In genomic region chr1:88218051-88218450, GRCm38 (mm10) we compare ENCODE assay signal across 12 mouse cellular contexts. TPM values are rescaled to one million over a fixed set of nuclear protein-coding genes. Genes with fewer than 3 reads are reported as not detected.
A peak's percentile ranks its signal among the peaks of the same experiment; 100 is the strongest.
DNase-seq lines count a peak whose midpoint lies in the region; ATAC-seq and TF ChIP-seq lines count a peak whose summit lies in the region.
"Had no signal": no experiment of that assay in that cellular context is flagged by ENCODE, and none has a peak within 500 bp of the region (broad histone marks: within the 10 kb centered on the region; RNA-seq: fewer than 3 reads in every experiment).

No protein-coding gene starts in this region.

- H3K4me3 ChIP-seq in heart, embryonic 12.5 days: no peak overlapping the region
- no peak overlapping the region for H3K4me3 ChIP-seq in midbrain, embryonic 11.5 days (ENCODE audit: low read depth, low read length)
- H3K4me3 ChIP-seq in midbrain, embryonic 13.5 days (replicated peaks): no peak overlapping the region
- no peak overlapping the region for H3K4me3 ChIP-seq in limb, embryonic 14.5 days (replicated peaks; ENCODE audit: low read length)
- H3K4me3 ChIP-seq in hindbrain, embryonic 13.5 days: no peak overlapping the region
- H3K4me3 ChIP-seq: forebrain, embryonic 12.5 days had no signal

- H3K9me3 ChIP-seq in heart, embryonic 12.5 days (replicated peaks): peaks cover 41% of the 10 kb centered on the region
- H3K9me3 ChIP-seq in midbrain, embryonic 11.5 days (ENCODE audit: control insufficient read depth, low read length): peaks cover 46% of the 10 kb centered on the region
- peaks cover 47% of the 10 kb centered on the region for H3K9me3 ChIP-seq in midbrain, embryonic 13.5 days
- H3K9me3 ChIP-seq in limb, embryonic 14.5 days (ENCODE audit: control insufficient read depth, low read length): peaks cover 47% of the 10 kb centered on the region
- peaks cover 47% of the 10 kb centered on the region for H3K9me3 ChIP-seq in hindbrain, embryonic 13.5 days

- DNase-seq in heart, adult 9 months (ENCODE audit: low spot score in 2 of 2): peak; percentile 6 to 15
- DNase-seq in midbrain, embryonic 11.5 days (ENCODE audit: low spot score, missing footprints): peak; percentile 72
- peak; percentile 18 for DNase-seq in NIH3T3 (ENCODE audit: low read depth)
- peak; percentile 11 for DNase-seq in limb, embryonic 14.5 days (ENCODE audit: low spot score)
- DNase-seq in right cerebral cortex, postnatal 36 days (ENCODE audit: low spot score in 2 of 2): no peak
- DNase-seq: cerebellum, adult 11-12 months had no signal

- H3K4me1 ChIP-seq in heart, embryonic 12.5 days (replicated peaks): no peaks in the 10 kb centered on the region
- no peaks in the 10 kb centered on the region for H3K4me1 ChIP-seq in midbrain, embryonic 11.5 days (ENCODE audit: control insufficient read depth, insufficient read depth, low read length)
- H3K4me1 ChIP-seq in midbrain, embryonic 13.5 days (replicated peaks): no peaks in the 10 kb centered on the region
- H3K4me1 ChIP-seq in limb, embryonic 14.5 days (ENCODE audit: control insufficient read depth, insufficient read depth, low read length): no peaks in the 10 kb centered on the region
- no peaks in the 10 kb centered on the region for H3K4me1 ChIP-seq in hindbrain, embryonic 13.5 days (replicated peaks)
- H3K4me1 ChIP-seq: forebrain, embryonic 12.5 days had no signal

- no peak overlapping the region for H3K27ac ChIP-seq in heart, embryonic 12.5 days (ENCODE audit: poor library complexity, severe bottlenecking)
- no peak overlapping the region for H3K27ac ChIP-seq in midbrain, embryonic 11.5 days (ENCODE audit: low read depth, low read length)
- no peak overlapping the region for H3K27ac ChIP-seq in midbrain, embryonic 13.5 days
- no peak overlapping the region for H3K27ac ChIP-seq in limb, embryonic 14.5 days (replicated peaks; ENCODE audit: low read depth, low read length)
- H3K27ac ChIP-seq in hindbrain, embryonic 13.5 days: no peak overlapping the region
- H3K27ac ChIP-seq: forebrain, embryonic 12.5 days had no signal

- H3K36me3 ChIP-seq in heart, embryonic 12.5 days: no peaks in the 10 kb centered on the region
- no peaks in the 10 kb centered on the region for H3K36me3 ChIP-seq in midbrain, embryonic 11.5 days (ENCODE audit: control insufficient read depth, insufficient read depth, low read length)
- H3K36me3 ChIP-seq in midbrain, embryonic 13.5 days: no peaks in the 10 kb centered on the region
- no peaks in the 10 kb centered on the region for H3K36me3 ChIP-seq in limb, embryonic 14.5 days (ENCODE audit: control insufficient read depth, insufficient read depth, low read length)
- H3K36me3 ChIP-seq in hindbrain, embryonic 13.5 days: no peaks in the 10 kb centered on the region
- H3K36me3 ChIP-seq: forebrain, embryonic 12.5 days had no signal

- ATAC-seq in heart, embryonic 12.5 days (ENCODE audit: insufficient number of reproducible peaks, low FRiP score): no peak
- no peak for ATAC-seq in midbrain, embryonic 11.5 days (ENCODE audit: low FRiP score)
- ATAC-seq in midbrain, embryonic 13.5 days: no peak
- ATAC-seq in limb, embryonic 14.5 days (ENCODE audit: low FRiP score, low read depth): no peak
- no peak for ATAC-seq in hindbrain, embryonic 13.5 days (ENCODE audit: low FRiP score)

- H3K4me2 ChIP-seq in heart, embryonic 12.5 days: no peak overlapping the region
- no peak overlapping the region for H3K4me2 ChIP-seq in midbrain, embryonic 11.5 days
- no peak overlapping the region for H3K4me2 ChIP-seq in midbrain, embryonic 13.5 days (replicated peaks)
- H3K4me2 ChIP-seq in limb, embryonic 14.5 days (replicated peaks; ENCODE audit: low read depth, low read length, severe bottlenecking): no peak overlapping the region
- H3K4me2 ChIP-seq in hindbrain, embryonic 13.5 days: no peak overlapping the region
- H3K4me2 ChIP-seq: forebrain, embryonic 12.5 days had no signal

- H3K9ac ChIP-seq in heart, embryonic 12.5 days: no peak overlapping the region
- no peak overlapping the region for H3K9ac ChIP-seq in midbrain, embryonic 11.5 days (ENCODE audit: low read length)
- H3K9ac ChIP-seq in midbrain, embryonic 13.5 days (replicated peaks): no peak overlapping the region
- H3K9ac ChIP-seq in limb, embryonic 14.5 days (ENCODE audit: low read depth, low read length, severe bottlenecking): no peak overlapping the region
- H3K9ac ChIP-seq in hindbrain, embryonic 13.5 days: no peak overlapping the region
- H3K9ac ChIP-seq: forebrain, embryonic 12.5 days had no signal

- no peak for TF ChIP-seq POLR2A in limb, embryonic 14.5 days (IDR thresholded peaks at IDR 0.05; ENCODE audit: borderline replicate concordance, extremely low read depth, insufficient read depth, insufficient read length)

- H3K27me3 ChIP-seq in heart, embryonic 12.5 days (replicated peaks): no peaks in the 10 kb centered on the region
- no peaks in the 10 kb centered on the region for H3K27me3 ChIP-seq in midbrain, embryonic 11.5 days (ENCODE audit: control insufficient read depth, insufficient read depth, low read length)
- no peaks in the 10 kb centered on the region for H3K27me3 ChIP-seq in midbrain, embryonic 13.5 days
- H3K27me3 ChIP-seq in limb, embryonic 14.5 days (ENCODE audit: control insufficient read depth, insufficient read depth, low read length): no peaks in the 10 kb centered on the region
- no peaks in the 10 kb centered on the region for H3K27me3 ChIP-seq in hindbrain, embryonic 13.5 days
- H3K27me3 ChIP-seq: forebrain, embryonic 12.5 days had no signal

- 66% methylated on average over 9 of the region's 9 CpGs for WGBS in heart, embryonic 12.5 days
- 74% methylated on average over 9 of the region's 9 CpGs for WGBS in midbrain, embryonic 11.5 days
- WGBS in midbrain, embryonic 13.5 days: 74% methylated on average over 9 of the region's 9 CpGs
- WGBS in limb, embryonic 14.5 days: 73% methylated on average over 9 of the region's 9 CpGs
- WGBS in hindbrain, embryonic 13.5 days: 75% methylated on average over 9 of the region's 9 CpGs

RNA-seq across cellular contexts. Expression of gene Ugt1a1, which starts 6.3 kb away (rescaled TPM):
- 0.22 TPM in 1 of 2 replicates, not detected in the other for polyA plus RNA-seq in heart, embryonic 12.5 days (2016; fragmentation: Nextera tagmentation; extraction: Ambion mirVana)
- polyA plus RNA-seq in midbrain, embryonic 11.5 days (2014; fragmentation: Nextera tagmentation; extraction: Ambion mirVana): not detected in 2 replicates
- not detected in 2 replicates for polyA plus RNA-seq in midbrain, embryonic 13.5 days (2015; fragmentation: Nextera tagmentation; extraction: Ambion mirVana)
- 1.5 and 2.3 TPM in 2 replicates for polyA plus RNA-seq in limb, embryonic 14.5 days (2012; rRNA removed)
- polyA plus RNA-seq in limb, embryonic 14.5 days (2014; fragmentation: Nextera tagmentation; extraction: Ambion mirVana): 4.3 and 5.8 TPM in 2 replicates
- not detected in 2 replicates for polyA plus RNA-seq in hindbrain, embryonic 13.5 days (2015; fragmentation: Nextera tagmentation; extraction: Ambion mirVana)
- polyA plus RNA-seq: forebrain, embryonic 12.5 days; lung, embryonic 16.5 days had no signal

RNA-seq across cellular contexts. Expression of gene Mroh2a, which starts 8.7 kb away (rescaled TPM):
- polyA plus RNA-seq in heart, embryonic 12.5 days (2016; fragmentation: Nextera tagmentation; extraction: Ambion mirVana): 0.56 and 0.83 TPM in 2 replicates
- polyA plus RNA-seq in midbrain, embryonic 11.5 days (2014; fragmentation: Nextera tagmentation; extraction: Ambion mirVana): 1.6 and 1.7 TPM in 2 replicates
- polyA plus RNA-seq in midbrain, embryonic 13.5 days (2015; fragmentation: Nextera tagmentation; extraction: Ambion mirVana): 0.68 and 1.0 TPM in 2 replicates
- polyA plus RNA-seq in limb, embryonic 14.5 days (2012; rRNA removed): 0.15 and 0.20 TPM in 2 replicates
- 1.7 and 2.2 TPM in 2 replicates for polyA plus RNA-seq in limb, embryonic 14.5 days (2014; fragmentation: Nextera tagmentation; extraction: Ambion mirVana)
- polyA plus RNA-seq in hindbrain, embryonic 13.5 days (2015; fragmentation: Nextera tagmentation; extraction: Ambion mirVana): 0.66 and 0.79 TPM in 2 replicates

RNA-seq across cellular contexts. Expression of gene Dnajb3, which starts 12.5 kb away (rescaled TPM):
- polyA plus RNA-seq in heart, embryonic 12.5 days (2016; fragmentation: Nextera tagmentation; extraction: Ambion mirVana): 7.6 and 8.4 TPM in 2 replicates
- 13.4 and 15.4 TPM in 2 replicates for polyA plus RNA-seq in midbrain, embryonic 11.5 days (2014; fragmentation: Nextera tagmentation; extraction: Ambion mirVana)
- polyA plus RNA-seq in midbrain, embryonic 13.5 days (2015; fragmentation: Nextera tagmentation; extraction: Ambion mirVana): 13.9 and 16.2 TPM in 2 replicates
- polyA plus RNA-seq in limb, embryonic 14.5 days (2012; rRNA removed): 9.1 and 10.2 TPM in 2 replicates
- polyA plus RNA-seq in limb, embryonic 14.5 days (2014; fragmentation: Nextera tagmentation; extraction: Ambion mirVana): 9.4 and 10.5 TPM in 2 replicates
- polyA plus RNA-seq in hindbrain, embryonic 13.5 days (2015; fragmentation: Nextera tagmentation; extraction: Ambion mirVana): 15.6 and 15.8 TPM in 2 replicates

RNA-seq across cellular contexts. Expression of gene Ugt1a2, which starts 17.6 kb away (rescaled TPM):
- not detected in 2 replicates for polyA plus RNA-seq in heart, embryonic 12.5 days (2016; fragmentation: Nextera tagmentation; extraction: Ambion mirVana)
- polyA plus RNA-seq in midbrain, embryonic 11.5 days (2014; fragmentation: Nextera tagmentation; extraction: Ambion mirVana): not detected in 2 replicates
- polyA plus RNA-seq in midbrain, embryonic 13.5 days (2015; fragmentation: Nextera tagmentation; extraction: Ambion mirVana): 0.09 TPM in 1 of 2 replicates, not detected in the other
- 0.04 and 0.08 TPM in 2 replicates for polyA plus RNA-seq in limb, embryonic 14.5 days (2012; rRNA removed)
- not detected in 2 replicates for polyA plus RNA-seq in limb, embryonic 14.5 days (2014; fragmentation: Nextera tagmentation; extraction: Ambion mirVana)
- polyA plus RNA-seq in hindbrain, embryonic 13.5 days (2015; fragmentation: Nextera tagmentation; extraction: Ambion mirVana): not detected in 2 replicates
- polyA plus RNA-seq: forebrain, embryonic 12.5 days; heart, postnatal 0 days; lung, embryonic 16.5 days had no signal

RNA-seq across cellular contexts. Expression of gene Ugt1a5, which starts 52.2 kb away (rescaled TPM):
- polyA plus RNA-seq in heart, embryonic 12.5 days (2016; fragmentation: Nextera tagmentation; extraction: Ambion mirVana): not detected in 2 replicates
- not detected in 2 replicates for polyA plus RNA-seq in midbrain, embryonic 11.5 days (2014; fragmentation: Nextera tagmentation; extraction: Ambion mirVana)
- polyA plus RNA-seq in midbrain, embryonic 13.5 days (2015; fragmentation: Nextera tagmentation; extraction: Ambion mirVana): not detected in 2 replicates
- 0.08 and 0.19 TPM in 2 replicates for polyA plus RNA-seq in limb, embryonic 14.5 days (2012; rRNA removed)
- not detected in 2 replicates for polyA plus RNA-seq in limb, embryonic 14.5 days (2014; fragmentation: Nextera tagmentation; extraction: Ambion mirVana)
- polyA plus RNA-seq in hindbrain, embryonic 13.5 days (2015; fragmentation: Nextera tagmentation; extraction: Ambion mirVana): not detected in 2 replicates
- polyA plus RNA-seq: forebrain, embryonic 12.5 days; heart, postnatal 0 days; lung, embryonic 16.5 days had no signal

Comparison
In these comparisons a context has a peak if more than half of its experiments do, and no peak if none do; other contexts are left out.
1. DNase-seq: peak in heart, adult 9 months (2 of 2), midbrain, embryonic 11.5 days (single experiment), NIH3T3 (single experiment) and limb, embryonic 14.5 days (single experiment); none in right cerebral cortex, postnatal 36 days (0 of 2).